Mouse (Mus musculus): ENCODE results near the gene Cnn2. TPM values are rescaled to one million over a fixed set of nuclear protein-coding genes. Genes with fewer than 3 reads are reported as not detected.

Gene Cnn2
- total and polyA plus RNA-seq, 2 experiments from 2014 or later, result 16.4 to 17.2 TPM

GRCm38 (mm10) chr10:80025463-80025862 is 37.1 kb downstream of the Cnn2 start:
- Histone ChIP-seq H3K9ac (replicated peaks; ENCODE audit: low read length) (no peak overlapping the region), H3K27ac (no peak overlapping the region), H3K27me3 (ENCODE audit: insufficient read depth, low read length) (no peaks in the 10 kb centered on the region), H3K36me3 (ENCODE audit: insufficient read depth, low read length) (no peaks in the 10 kb centered on the region), H3K4me1 (ENCODE audit: insufficient read depth, low read length) (no peaks in the 10 kb centered on the region), H3K4me2 (ENCODE audit: low read depth, low read length) (no peak overlapping the region), H3K4me3 (ENCODE audit: low read length) (no peak overlapping the region), H3K9me3 (ENCODE audit: low read length) (no peaks in the 10 kb centered on the region)
- ATAC-seq (no peak), DNase-seq (ENCODE audit: low spot score) (no peak)
- WGBS, result 78% methylated on average over 10 of the region's 10 CpGs
- TF ChIP-seq CTCF (IDR thresholded peaks at IDR 0.05; ENCODE audit: low read depth), result no peak

GRCm38 (mm10) chr10:80025889-80026288 is 37.5 kb downstream of the Cnn2 start:
- Histone ChIP-seq H3K9me3 (ENCODE audit: low read length) (no peaks in the 10 kb centered on the region), H3K36me3 (ENCODE audit: insufficient read depth, low read length) (no peaks in the 10 kb centered on the region), H3K4me3 (ENCODE audit: low read length) (no peak overlapping the region), H3K4me2 (ENCODE audit: low read depth, low read length) (no peak overlapping the region), H3K27ac (no peak overlapping the region), H3K9ac (replicated peaks; ENCODE audit: low read length) (no peak overlapping the region), H3K27me3 (ENCODE audit: insufficient read depth, low read length) (no peaks in the 10 kb centered on the region), H3K4me1 (ENCODE audit: insufficient read depth, low read length) (no peaks in the 10 kb centered on the region)
- TF ChIP-seq CTCF (IDR thresholded peaks at IDR 0.05; ENCODE audit: low read depth), result no peak
- no peak for DNase-seq (ENCODE audit: low spot score)
- no peak for ATAC-seq
- 61% methylated on average over 12 of the region's 12 CpGs for WGBS

GRCm38 (mm10) chr10:80027681-80028520 is 39.5 kb downstream of the Cnn2 start:
- no peak for TF ChIP-seq CTCF (IDR thresholded peaks at IDR 0.05; ENCODE audit: low read depth)
- Histone ChIP-seq H3K27ac (no peak overlapping the region), H3K9ac (replicated peaks; ENCODE audit: low read length) (no peak overlapping the region), H3K4me1 (ENCODE audit: insufficient read depth, low read length) (no peaks in the 10 kb centered on the region), H3K4me2 (ENCODE audit: low read depth, low read length) (no peak overlapping the region), H3K9me3 (ENCODE audit: low read length) (no peaks in the 10 kb centered on the region), H3K4me3 (ENCODE audit: low read length) (no peak overlapping the region), H3K27me3 (ENCODE audit: insufficient read depth, low read length) (no peaks in the 10 kb centered on the region), H3K36me3 (ENCODE audit: insufficient read depth, low read length) (no peaks in the 10 kb centered on the region)
- WGBS, result 73% methylated on average over 20 of the region's 20 CpGs
- ATAC-seq (no peak), DNase-seq (ENCODE audit: low spot score) (no peak)

GRCm38 (mm10) chr10:80028521-80028846 is 40.1 kb downstream of the Cnn2 start:
- Histone ChIP-seq H3K36me3 (ENCODE audit: insufficient read depth, low read length) (no peaks in the 10 kb centered on the region), H3K4me1 (ENCODE audit: insufficient read depth, low read length) (no peaks in the 10 kb centered on the region), H3K4me3 (ENCODE audit: low read length) (no peak overlapping the region), H3K4me2 (ENCODE audit: low read depth, low read length) (no peak overlapping the region), H3K27me3 (ENCODE audit: insufficient read depth, low read length) (no peaks in the 10 kb centered on the region), H3K9me3 (ENCODE audit: low read length) (no peaks in the 10 kb centered on the region), H3K27ac (no peak overlapping the region), H3K9ac (replicated peaks; ENCODE audit: low read length) (no peak overlapping the region)
- 91% methylated on average over 13 of the region's 13 CpGs for WGBS
- no peak for TF ChIP-seq CTCF (IDR thresholded peaks at IDR 0.05; ENCODE audit: low read depth)
- DNase-seq (ENCODE audit: low spot score) (no peak), ATAC-seq (no peak)

GRCm38 (mm10) chr10:80030191-80030590 is 41.8 kb downstream of the Cnn2 start:
- H3K4me2 ChIP-seq (ENCODE audit: low read depth, low read length), result no peak overlapping the region
- no peaks in the 10 kb centered on the region for H3K4me1 ChIP-seq (ENCODE audit: insufficient read depth, low read length)
- no peak overlapping the region for H3K9ac ChIP-seq (replicated peaks; ENCODE audit: low read length)
- H3K9me3 ChIP-seq (ENCODE audit: low read length), result no peaks in the 10 kb centered on the region
- peaks cover 5% of the 10 kb centered on the region; the same call in 1 of the 2 replicates for H3K36me3 ChIP-seq (ENCODE audit: insufficient read depth, low read length)
- no peak overlapping the region for H3K4me3 ChIP-seq (ENCODE audit: low read length)
- TF ChIP-seq CTCF (IDR thresholded peaks at IDR 0.05; ENCODE audit: low read depth), result no peak
- no peak overlapping the region for H3K27ac ChIP-seq
- ATAC-seq, result no peak
- no peaks in the 10 kb centered on the region for H3K27me3 ChIP-seq (ENCODE audit: insufficient read depth, low read length)
- WGBS, result 68% methylated on average over 9 of the region's 9 CpGs
- no peak for DNase-seq (ENCODE audit: low spot score)

GRCm38 (mm10) chr10:80030736-80031135 is 42.4 kb downstream of the Cnn2 start:
- DNase-seq (ENCODE audit: low spot score), result no peak
- H3K4me2 ChIP-seq (ENCODE audit: low read depth, low read length), result no peak overlapping the region
- WGBS, result 84% methylated on average over 17 of the region's 17 CpGs
- no peak for ATAC-seq
- H3K4me3 ChIP-seq (ENCODE audit: low read length), result no peak overlapping the region
- H3K27me3 ChIP-seq (ENCODE audit: insufficient read depth, low read length), result no peaks in the 10 kb centered on the region
- no peaks in the 10 kb centered on the region for H3K4me1 ChIP-seq (ENCODE audit: insufficient read depth, low read length)
- H3K9ac ChIP-seq (replicated peaks; ENCODE audit: low read length), result no peak overlapping the region
- no peak for TF ChIP-seq CTCF (IDR thresholded peaks at IDR 0.05; ENCODE audit: low read depth)
- H3K9me3 ChIP-seq (ENCODE audit: low read length), result no peaks in the 10 kb centered on the region
- H3K27ac ChIP-seq, result no peak overlapping the region
- peaks cover 10% of the 10 kb centered on the region; the same call in 1 of the 2 replicates for H3K36me3 ChIP-seq (ENCODE audit: insufficient read depth, low read length)

GRCm38 (mm10) chr10:80032799-80033480 is 44.6 kb downstream of the Cnn2 start:
- Histone ChIP-seq H3K36me3 (ENCODE audit: insufficient read depth, low read length) (peaks cover 29% of the 10 kb centered on the region), H3K9me3 (ENCODE audit: low read length) (no peaks in the 10 kb centered on the region), H3K4me3 (ENCODE audit: low read length) (no peak overlapping the region), H3K27ac (no peak overlapping the region), H3K4me2 (ENCODE audit: low read depth, low read length) (no peak overlapping the region), H3K9ac (replicated peaks; ENCODE audit: low read length) (no peak overlapping the region; the same call in 1 of the 2 replicates), H3K27me3 (ENCODE audit: insufficient read depth, low read length) (no peaks in the 10 kb centered on the region), H3K4me1 (ENCODE audit: insufficient read depth, low read length) (no peaks in the 10 kb centered on the region)
- DNase-seq (ENCODE audit: low spot score) (no peak), ATAC-seq (no peak)
- no peak for TF ChIP-seq CTCF (IDR thresholded peaks at IDR 0.05; ENCODE audit: low read depth)
- 51% methylated on average over 5 of the region's 5 CpGs for WGBS

Data from hindbrain, postnatal 0 days (tissue).